Mouse (Mus musculus) C2C12 (cell line): ENCODE data around the gene Efcab5. TPM values are rescaled to one million over a fixed set of nuclear protein-coding genes. Genes with fewer than 3 reads are reported as not detected.

Experiments used
- H3K27me3 ChIP-seq: one replicate; pipeline ENCODE4 v1.6.1; 2011; ENCODE audit not compliant: control insufficient read depth, insufficient read depth, insufficient read length
- H3K36me3 ChIP-seq: one replicate; pipeline ENCODE4 v1.6.1; 2011; ENCODE audit not compliant: control insufficient read depth, insufficient read depth
- H3K4me3 ChIP-seq: one replicate; pipeline ENCODE4 v1.5.1; 2011; ENCODE audit warnings: mild to moderate bottlenecking, control low read depth; ENCODE audit not compliant: poor library complexity, insufficient read depth, severe bottlenecking
- H3K79me2 ChIP-seq: one replicate; pipeline ENCODE4 v1.6.1; 2011; ENCODE audit not compliant: control insufficient read depth, insufficient read depth
- H3K79me3 ChIP-seq: one replicate; pipeline ENCODE4 v1.6.1; 2011; ENCODE audit warnings: low read depth, control low read depth
- H3ac ChIP-seq: one replicate; pipeline ENCODE3; 2011; ENCODE audit warnings: low read depth; ENCODE audit not compliant: control insufficient read depth, insufficient read length
- CEBPB ChIP-seq: IDR thresholded peaks from one replicate; pipeline ENCODE4 v1.6.1; 2011; ENCODE audit warnings: low read depth, mild to moderate bottlenecking, control low read depth, moderate library complexity
- CTCF ChIP-seq: IDR thresholded peaks from one replicate; pipeline ENCODE4 v1.5.1; 2011; ENCODE audit not compliant: control insufficient read depth, insufficient read depth, insufficient read length
- FOSL1 ChIP-seq: IDR thresholded peaks from one replicate; pipeline ENCODE4 v1.8.0; 2011; ENCODE audit warnings: mild to moderate bottlenecking, low read length; ENCODE audit not compliant: poor library complexity, insufficient read depth, severe bottlenecking
- MAX ChIP-seq: IDR thresholded peaks from one replicate; pipeline ENCODE4 v1.6.1; 2011; ENCODE audit warnings: mild to moderate bottlenecking, control low read depth
- MYOD1 ChIP-seq: IDR thresholded peaks from one replicate; pipeline ENCODE4 v1.6.1; 2011; ENCODE audit warnings: low read depth; ENCODE audit not compliant: control insufficient read depth, insufficient read length
- MYOG ChIP-seq: IDR thresholded peaks from one replicate; pipeline ENCODE4 v1.6.1; 2011; ENCODE audit not compliant: control insufficient read depth, insufficient read length; ENCODE audit errors: extremely low read depth
- USF1 ChIP-seq: IDR thresholded peaks from one replicate; pipeline ENCODE4 v1.6.1; 2011; ENCODE audit warnings: low read depth, mild to moderate bottlenecking, control low read depth, moderate library complexity
- polyA plus RNA-seq: library from polyadenylated mRNA; unstranded; fragments of >200 nt; fragmentation: generic; extraction: Trizol; gene quantifications from one replicate; pipeline ENCODE4 v1.2.1, GENCODE M21; 2012; ENCODE audit warnings: missing spikeins

The Efcab5 gene
- polyA plus RNA-seq, 1 experiment = 0.05 TPM

- no peaks in the 10 kb centered on the region for H3K27me3 ChIP-seq
- no peaks in the 10 kb centered on the region for H3K36me3 ChIP-seq
- no peak overlapping the region for H3ac ChIP-seq
- H3K79me3 ChIP-seq = no peaks in the 10 kb centered on the region
- TF ChIP-seq FOSL1 = no peak
- TF ChIP-seq CEBPB = no peak
- TF ChIP-seq CTCF = no peak
- TF ChIP-seq MAX = no peak
- no peak for TF ChIP-seq MYOG
- no peak overlapping the region for H3K4me3 ChIP-seq
- no peaks in the 10 kb centered on the region for H3K79me2 ChIP-seq
Measured at GRCm38 (mm10) chr11:77145423-77145822, 43.3 kb downstream of the Efcab5 start.

- no peak overlapping the region for H3ac ChIP-seq
- TF ChIP-seq MYOD1 (no peak), CTCF (no peak), MYOG (no peak), FOSL1 (no peak), USF1 (no peak), MAX (no peak), CEBPB (no peak)
- H3K79me2 ChIP-seq = no peaks in the 10 kb centered on the region
- H3K4me3 ChIP-seq = no peak overlapping the region
- no peaks in the 10 kb centered on the region for H3K36me3 ChIP-seq
- H3K79me3 ChIP-seq = no peaks in the 10 kb centered on the region
- no peaks in the 10 kb centered on the region for H3K27me3 ChIP-seq
Measured at GRCm38 (mm10) chr11:77141938-77142337, 46.8 kb downstream of the Efcab5 start.

DNA sequence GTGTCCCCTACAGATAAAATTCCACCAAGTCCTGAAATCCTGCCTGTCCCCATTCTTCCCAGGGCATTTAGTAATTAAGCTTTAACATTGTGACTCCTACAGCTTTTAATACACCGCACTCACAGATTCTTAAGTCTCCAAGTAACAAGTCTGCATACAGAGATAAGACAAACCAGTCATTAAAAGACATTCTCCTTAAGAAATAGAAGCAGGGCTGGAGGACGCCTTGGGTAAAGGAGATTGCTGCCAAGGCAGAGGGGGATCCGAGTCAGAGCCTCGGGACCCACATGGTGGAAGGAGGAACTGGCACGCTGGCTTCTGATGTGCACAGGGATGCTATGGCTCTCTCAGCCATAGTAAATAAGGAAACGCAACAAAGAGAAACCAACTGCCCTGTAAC is 48.8 kb downstream of the Efcab5 start:
- Histone ChIP-seq H3K36me3 (no peaks in the 10 kb centered on the region), H3K4me3 (no peak overlapping the region), H3ac (no peak overlapping the region), H3K79me2 (no peaks in the 10 kb centered on the region), H3K79me3 (no peaks in the 10 kb centered on the region), H3K27me3 (no peaks in the 10 kb centered on the region)
- TF ChIP-seq FOSL1 = no peak
- no peak for TF ChIP-seq MYOG
- no peak for TF ChIP-seq CEBPB
- TF ChIP-seq MYOD1 = no peak
- TF ChIP-seq USF1 = no peak
- no peak for TF ChIP-seq CTCF
- TF ChIP-seq MAX = no peak

DNA sequence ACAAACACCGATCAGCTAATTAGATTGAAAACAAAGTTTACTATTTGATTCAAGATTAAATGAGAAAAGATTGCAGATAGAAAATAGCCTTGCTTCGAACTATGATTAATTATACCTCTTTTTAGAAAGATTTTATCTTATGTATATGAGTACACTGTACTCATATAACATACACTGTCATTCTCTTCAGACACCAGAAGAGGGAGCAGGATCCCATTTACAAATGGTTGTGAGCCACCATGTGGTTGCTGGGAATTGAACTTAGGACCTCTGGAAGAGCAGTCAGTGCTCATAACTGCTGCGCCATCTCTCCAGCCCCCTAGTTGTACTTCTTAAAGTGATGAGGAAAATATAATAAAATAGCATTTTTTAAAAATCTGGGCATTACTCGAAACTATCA is 55.3 kb downstream of the Efcab5 start:
- Histone ChIP-seq H3K27me3 (no peaks in the 10 kb centered on the region), H3K4me3 (no peak overlapping the region), H3K79me2 (no peaks in the 10 kb centered on the region), H3K36me3 (no peaks in the 10 kb centered on the region), H3K79me3 (no peaks in the 10 kb centered on the region), H3ac (no peak overlapping the region)
- TF ChIP-seq USF1 = no peak
- no peak for TF ChIP-seq MYOD1
- no peak for TF ChIP-seq FOSL1
- no peak for TF ChIP-seq CTCF
- TF ChIP-seq MAX = no peak
- TF ChIP-seq MYOG = no peak
- TF ChIP-seq CEBPB = no peak

DNA sequence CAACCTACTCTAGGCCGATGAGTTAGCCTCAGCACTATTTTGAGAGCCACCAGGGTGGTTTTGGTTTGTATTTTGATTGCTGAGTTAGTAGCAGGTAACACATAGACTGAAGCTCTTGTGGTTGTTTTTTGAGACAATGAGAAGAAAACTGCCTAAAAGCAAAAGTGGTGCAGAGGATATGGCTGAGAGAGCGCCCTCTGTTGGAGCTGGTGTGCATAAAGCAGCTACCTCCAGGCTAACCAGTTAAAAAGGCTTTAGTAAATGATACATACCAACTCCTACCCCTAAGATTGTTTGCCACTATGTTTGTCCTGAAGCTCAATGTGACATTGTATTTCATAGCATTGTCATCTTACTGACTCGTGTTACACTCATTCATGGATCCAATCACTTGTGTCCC is 56.2 kb downstream of the Efcab5 start:
- H3K4me3 ChIP-seq = no peak overlapping the region
- no peaks in the 10 kb centered on the region for H3K27me3 ChIP-seq
- no peaks in the 10 kb centered on the region for H3K36me3 ChIP-seq
- H3ac ChIP-seq = no peak overlapping the region
- H3K79me2 ChIP-seq = no peaks in the 10 kb centered on the region
- no peak for TF ChIP-seq CEBPB
- TF ChIP-seq FOSL1 = no peak
- no peak for TF ChIP-seq MYOD1
- no peak for TF ChIP-seq MYOG
- TF ChIP-seq CTCF = no peak
- no peak for TF ChIP-seq USF1
- no peaks in the 10 kb centered on the region for H3K79me3 ChIP-seq

DNA sequence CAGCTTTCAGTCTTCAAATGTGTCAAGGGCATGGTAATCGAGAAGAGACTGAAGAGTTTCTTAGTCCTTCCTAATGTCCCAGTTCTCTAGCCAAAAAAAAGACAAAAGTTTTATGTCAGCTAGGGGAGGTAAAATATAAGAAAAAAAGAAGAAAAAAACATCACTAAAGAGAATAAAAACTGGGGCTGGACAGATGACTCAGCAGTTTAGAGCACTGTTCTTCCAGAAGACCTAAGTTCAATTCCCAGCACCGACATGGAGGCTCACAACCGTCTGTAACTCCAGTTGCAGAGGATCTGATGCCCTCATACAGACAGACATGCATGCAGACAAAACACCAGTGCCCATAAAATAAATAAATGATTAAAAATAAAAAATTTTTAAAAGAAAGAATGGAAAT is 60.2 kb downstream of the Efcab5 start:
- no peak overlapping the region for H3K4me3 ChIP-seq
- no peak overlapping the region for H3ac ChIP-seq
- no peaks in the 10 kb centered on the region for H3K79me2 ChIP-seq
- TF ChIP-seq FOSL1 (no peak), MYOD1 (no peak), MAX (no peak), CTCF (no peak), CEBPB (no peak), MYOG (no peak), USF1 (no peak)
- no peaks in the 10 kb centered on the region for H3K79me3 ChIP-seq
- no peaks in the 10 kb centered on the region for H3K27me3 ChIP-seq
- H3K36me3 ChIP-seq = no peaks in the 10 kb centered on the region
